Mouse (Mus musculus): ENCODE data around the gene Ssbp4. TPM values are rescaled to one million over a fixed set of nuclear protein-coding genes. Genes with fewer than 3 reads are reported as not detected.

Gene Ssbp4
- polyA plus RNA-seq, 1 experiment from 2014 or later = 188 TPM

- no peak for ATAC-seq (replicated peaks; ENCODE audit: low FRiP score, low read depth)
Measured at GRCm38 (mm10) chr8:70549412-70550184, 59.1 kb downstream of the Ssbp4 start.

GRCm38 (mm10) chr8:70547762-70548161 lies 60.9 kb downstream of the Ssbp4 start:
- no peak overlapping the region for H3K27ac ChIP-seq
- H3K36me3 ChIP-seq (ENCODE audit: insufficient read depth, low read length) = no peaks in the 10 kb centered on the region
- H3K4me3 ChIP-seq (replicated peaks; ENCODE audit: low read depth, low read length) = no peak overlapping the region
- no peak overlapping the region for H3K9ac ChIP-seq (ENCODE audit: low read depth, low read length)
- TF ChIP-seq CTCF (IDR thresholded peaks at IDR 0.05; ENCODE audit: low read depth) = no peak
- WGBS = 85% methylated on average over 6 of the region's 6 CpGs
- H3K27me3 ChIP-seq (ENCODE audit: insufficient read depth, low read length) = no peaks in the 10 kb centered on the region
- 0 out of 2 replicates have a peak, but pooled peaks cover 7% of the 10 kb centered on the region for H3K4me1 ChIP-seq (replicated peaks; ENCODE audit: insufficient read depth, low read length)
- no peaks in the 10 kb centered on the region for H3K9me3 ChIP-seq (replicated peaks; ENCODE audit: low read length)
- no peak overlapping the region for H3K4me2 ChIP-seq (ENCODE audit: low read length)
- DNase-seq (ENCODE audit: low spot score) (no peak), ATAC-seq (replicated peaks; ENCODE audit: low FRiP score, low read depth) (no peak)

More at GRCm38 (mm10) chr8:70549412-70550184, 59.1 kb downstream of the Ssbp4 start:
- Histone ChIP-seq H3K27me3 (ENCODE audit: insufficient read depth, low read length) (no peaks in the 10 kb centered on the region), H3K36me3 (ENCODE audit: insufficient read depth, low read length) (no peaks in the 10 kb centered on the region), H3K27ac (no peak overlapping the region), H3K4me2 (ENCODE audit: low read length) (no peak overlapping the region), H3K4me3 (replicated peaks; ENCODE audit: low read depth, low read length) (no peak overlapping the region), H3K4me1 (replicated peaks; ENCODE audit: insufficient read depth, low read length) (peaks cover 18% of the 10 kb centered on the region; the same call in 1 of the 2 replicates), H3K9ac (ENCODE audit: low read depth, low read length) (no peak overlapping the region), H3K9me3 (replicated peaks; ENCODE audit: low read length) (no peaks in the 10 kb centered on the region)
- TF ChIP-seq CTCF (IDR thresholded peaks at IDR 0.05; ENCODE audit: low read depth) = 0 out of 2 replicates have a peak, but pooled peaks have one; percentile 29
- 88% methylated on average over 10 of the region's 10 CpGs for WGBS
- no peak for DNase-seq (ENCODE audit: low spot score)

Other genes with a start within 250 kb of the Ssbp4 start
- gene Comp, start 235.3 kb downstream of the Ssbp4 start, polyA plus RNA-seq (2015; fragmentation: Nextera tagmentation; extraction: Ambion mirVana) = 0.24 and 0.28 TPM in 2 replicates
- gene Crtc1, start 169.3 kb downstream of the Ssbp4 start, polyA plus RNA-seq (2015; fragmentation: Nextera tagmentation; extraction: Ambion mirVana) = 13.6 and 14.6 TPM in 2 replicates
- 19.1 and 19.5 TPM in 2 replicates for gene Klhl26, start 131.9 kb downstream of the Ssbp4 start, polyA plus RNA-seq (2015; fragmentation: Nextera tagmentation; extraction: Ambion mirVana)
- gene Tmem59l, start 121.5 kb downstream of the Ssbp4 start, polyA plus RNA-seq (2015; fragmentation: Nextera tagmentation; extraction: Ambion mirVana) = 3.0 and 3.5 TPM in 2 replicates
- gene Crlf1, start 115.7 kb downstream of the Ssbp4 start, polyA plus RNA-seq (2015; fragmentation: Nextera tagmentation; extraction: Ambion mirVana) = 31.3 and 33.7 TPM in 2 replicates
- 140 TPM in 2 replicates for gene Rex1bd, start 102.1 kb downstream of the Ssbp4 start, polyA plus RNA-seq (2015; fragmentation: Nextera tagmentation; extraction: Ambion mirVana)
- gene Uba52, start 98.1 kb downstream of the Ssbp4 start, polyA plus RNA-seq (2015; fragmentation: Nextera tagmentation; extraction: Ambion mirVana) = 1,111 and 1,265 TPM in 2 replicates
- gene Fkbp8, start 81.1 kb downstream of the Ssbp4 start, polyA plus RNA-seq (2015; fragmentation: Nextera tagmentation; extraction: Ambion mirVana) = 249 and 255 TPM in 2 replicates
- 81.3 and 81.8 TPM in 2 replicates for gene Kxd1, start 80.9 kb downstream of the Ssbp4 start, polyA plus RNA-seq (2015; fragmentation: Nextera tagmentation; extraction: Ambion mirVana)
- gene Ell, start 69.4 kb downstream of the Ssbp4 start, polyA plus RNA-seq (2015; fragmentation: Nextera tagmentation; extraction: Ambion mirVana) = 14.9 and 17.1 TPM in 2 replicates
- 166 and 169 TPM in 2 replicates for gene Isyna1, start 14.5 kb downstream of the Ssbp4 start, polyA plus RNA-seq (2015; fragmentation: Nextera tagmentation; extraction: Ambion mirVana)
- 1.9 and 2.8 TPM in 2 replicates for gene Lrrc25, start 7.3 kb upstream of the Ssbp4 start, polyA plus RNA-seq (2015; fragmentation: Nextera tagmentation; extraction: Ambion mirVana)
- 3.0 and 3.2 TPM in 2 replicates for gene Gdf15, start 23.6 kb upstream of the Ssbp4 start, polyA plus RNA-seq (2015; fragmentation: Nextera tagmentation; extraction: Ambion mirVana)
- gene Pgpep1, start 51.5 kb upstream of the Ssbp4 start, polyA plus RNA-seq (2015; fragmentation: Nextera tagmentation; extraction: Ambion mirVana) = 84.2 and 87.5 TPM in 2 replicates
- 243 and 281 TPM in 2 replicates for gene Lsm4, start 64.4 kb upstream of the Ssbp4 start, polyA plus RNA-seq (2015; fragmentation: Nextera tagmentation; extraction: Ambion mirVana)
- 72.4 and 98.1 TPM in 2 replicates for gene Jund, start 90.1 kb upstream of the Ssbp4 start, polyA plus RNA-seq (2015; fragmentation: Nextera tagmentation; extraction: Ambion mirVana)
- 0.03 and 0.05 TPM in 2 replicates for gene Iqcn, start 94.6 kb upstream of the Ssbp4 start, polyA plus RNA-seq (2015; fragmentation: Nextera tagmentation; extraction: Ambion mirVana)
- gene Gm3336, start 109.7 kb upstream of the Ssbp4 start, polyA plus RNA-seq (2015; fragmentation: Nextera tagmentation; extraction: Ambion mirVana) = 0.70 and 0.74 TPM in 2 replicates
- gene Pde4c, start 114.8 kb upstream of the Ssbp4 start, polyA plus RNA-seq (2015; fragmentation: Nextera tagmentation; extraction: Ambion mirVana) = 8.0 and 9.5 TPM in 2 replicates
- gene Rab3a, start 145.8 kb upstream of the Ssbp4 start, polyA plus RNA-seq (2015; fragmentation: Nextera tagmentation; extraction: Ambion mirVana) = 20.5 and 21.8 TPM in 2 replicates
- 78.2 and 80.3 TPM in 2 replicates for gene Mpv17l2, start 152.1 kb upstream of the Ssbp4 start, polyA plus RNA-seq (2015; fragmentation: Nextera tagmentation; extraction: Ambion mirVana)
- gene Pik3r2, start 167.8 kb upstream of the Ssbp4 start, polyA plus RNA-seq (2015; fragmentation: Nextera tagmentation; extraction: Ambion mirVana) = 43.8 and 47.2 TPM in 2 replicates
- gene Mast3, start 196.2 kb upstream of the Ssbp4 start, polyA plus RNA-seq (2015; fragmentation: Nextera tagmentation; extraction: Ambion mirVana) = 8.4 and 10.2 TPM in 2 replicates
- 0.09 and 0.13 TPM in 2 replicates for gene Il12rb1, start 199.6 kb upstream of the Ssbp4 start, polyA plus RNA-seq (2015; fragmentation: Nextera tagmentation; extraction: Ambion mirVana)
- gene Arrdc2, start 230.8 kb upstream of the Ssbp4 start, polyA plus RNA-seq (2015; fragmentation: Nextera tagmentation; extraction: Ambion mirVana) = 6.8 and 7.5 TPM in 2 replicates

Measured in kidney, postnatal 0 days (tissue).